Mouse (Mus musculus): ENCODE measurements at regions not wholly inside any gene's neighbourhood (a gene's known extent, or its start where the extent isn't known, plus 50 kb on each side); places are given as distances from the start of the nearest gene placed in this dataset.

- no peak for DNase-seq
Observed at GRCm38 (mm10) chr13:28450699-28451445, 193.5 kb downstream of the Gm11361 start.

- no peak for DNase-seq
Observed at GRCm38 (mm10) chr13:28449026-28449425, 191.7 kb downstream of the Gm11361 start.

- no peak for DNase-seq
Observed at GRCm38 (mm10) chr13:28442250-28442649, 184.9 kb downstream of the Gm11361 start.

- DNase-seq, result no peak
Observed at GRCm38 (mm10) chr13:28433445-28433844, 176.1 kb downstream of the Gm11361 start.

GRCm38 (mm10) chr13:28432017-28432416 lies 174.7 kb downstream of the Gm11361 start:
- no peak for DNase-seq

GRCm38 (mm10) chr13:28426085-28426484 lies 168.8 kb downstream of the Gm11361 start:
- DNase-seq, result no peak

- no peak for DNase-seq
Observed at GRCm38 (mm10) chr13:28425116-28425515, 167.8 kb downstream of the Gm11361 start.

GRCm38 (mm10) chr13:28424446-28425059 lies 167.2 kb downstream of the Gm11361 start:
- DNase-seq, result peak; percentile 33

GRCm38 (mm10) chr13:28421309-28421708 lies 164.0 kb downstream of the Gm11361 start:
- DNase-seq, result no peak

GRCm38 (mm10) chr13:28420636-28421035 lies 163.3 kb downstream of the Gm11361 start:
- no peak for DNase-seq

GRCm38 (mm10) chr13:28419950-28420381 lies 162.6 kb downstream of the Gm11361 start:
- DNase-seq, result no peak

- DNase-seq, result no peak
Observed at GRCm38 (mm10) chr13:28418936-28419681, 161.8 kb downstream of the Gm11361 start.

- DNase-seq, result no peak
Observed at GRCm38 (mm10) chr13:28417929-28418881, 160.9 kb downstream of the Gm11361 start.

GRCm38 (mm10) chr13:28417431-28417928 lies 160.2 kb downstream of the Gm11361 start:
- DNase-seq, result no peak

- no peak for DNase-seq
Observed at GRCm38 (mm10) chr13:28416887-28417286, 159.6 kb downstream of the Gm11361 start.

- no peak for DNase-seq
Observed at GRCm38 (mm10) chr13:28416231-28416630, 158.9 kb downstream of the Gm11361 start.

- no peak for DNase-seq
Observed at GRCm38 (mm10) chr13:28415769-28416168, 158.4 kb downstream of the Gm11361 start.

- DNase-seq, result no peak
Observed at GRCm38 (mm10) chr13:28410324-28410723, 153.0 kb downstream of the Gm11361 start.

- no peak for DNase-seq
Observed at GRCm38 (mm10) chr13:28409609-28409902, 152.2 kb downstream of the Gm11361 start.

- no peak for DNase-seq
Observed at GRCm38 (mm10) chr13:28408868-28409608, 151.7 kb downstream of the Gm11361 start.

- DNase-seq, result no peak
Observed at GRCm38 (mm10) chr13:28400459-28400858, 143.1 kb downstream of the Gm11361 start.

Measured in adrenal gland, postnatal 25 days (tissue).